Comparison of ENCODE assay signal across 28 mouse cellular contexts in the genomic region with DNA sequence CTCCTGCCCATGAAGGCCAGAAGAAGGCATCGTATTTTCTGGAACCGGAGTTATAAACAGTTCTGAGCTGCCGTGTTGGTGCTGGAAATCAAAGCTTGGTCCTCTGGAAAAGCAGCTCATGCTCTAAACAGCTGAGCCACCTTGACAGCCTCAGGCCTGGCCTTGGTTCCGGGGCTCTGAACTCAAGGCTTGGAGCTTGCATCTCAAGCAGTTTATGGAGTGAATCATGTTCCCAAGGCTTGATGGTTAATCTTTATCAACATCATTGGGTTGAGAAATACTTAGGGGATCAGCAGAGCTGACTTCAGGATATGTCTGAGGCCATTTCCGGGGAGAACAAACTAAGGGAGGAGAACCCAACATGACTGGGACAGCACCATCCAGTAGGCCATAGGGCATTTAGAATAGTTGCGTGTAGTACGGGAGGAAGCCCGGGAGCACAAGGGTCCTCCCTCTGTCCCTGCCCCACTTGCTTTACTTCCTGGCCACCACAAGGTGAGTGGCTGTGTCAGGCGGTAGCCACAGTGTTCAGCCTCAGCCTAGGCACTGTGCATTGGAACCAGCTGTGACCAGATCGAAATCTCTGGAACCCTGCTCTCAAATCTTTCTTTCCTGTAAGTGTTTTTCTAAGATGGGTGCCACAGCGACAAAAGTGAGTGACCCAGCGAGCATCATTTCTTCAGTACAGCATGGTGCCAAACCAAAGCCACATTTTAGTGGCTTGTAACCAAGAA. TPM values are rescaled to one million over a fixed set of nuclear protein-coding genes. Genes with fewer than 3 reads are reported as not detected.
DNase-seq lines count a peak whose midpoint lies in the region; ATAC-seq and TF ChIP-seq lines count a peak whose summit lies in the region.
"Had no signal": no experiment of that assay in that cellular context is flagged by ENCODE, and none has a peak within 500 bp of the region (broad histone marks: within the 10 kb centered on the region; RNA-seq: fewer than 3 reads in every experiment).

No protein-coding gene starts in this region.

- H3K9ac ChIP-seq in intestine, embryonic 14.5 days (ENCODE audit: low read length) = no peak overlapping the region
- no peak overlapping the region for H3K9ac ChIP-seq in intestine, postnatal 0 days (ENCODE audit: low read depth, low read length)
- no peak overlapping the region for H3K9ac ChIP-seq in kidney, embryonic 16.5 days (replicated peaks; ENCODE audit: low read length)
- no peak overlapping the region for H3K9ac ChIP-seq in midbrain, embryonic 16.5 days (ENCODE audit: low read depth, low read length)
- H3K9ac ChIP-seq: forebrain, embryonic 12.5 days; forebrain, postnatal 0 days; heart, embryonic 13.5 days; hindbrain, embryonic 15.5 days; liver, embryonic 15.5 days; lung, embryonic 14.5 days; neural tube, embryonic 12.5 days had no signal

- 91% methylated on average over 12 of the region's 12 CpGs for WGBS in intestine, embryonic 14.5 days
- WGBS in intestine, postnatal 0 days = 84% methylated on average over 12 of the region's 12 CpGs
- WGBS in kidney, embryonic 16.5 days = 78% methylated on average over 12 of the region's 12 CpGs
- 94% methylated on average over 12 of the region's 12 CpGs for WGBS in midbrain, embryonic 16.5 days

- peak; percentile 45 for DNase-seq in intestine, embryonic 14.5 days (ENCODE audit: low spot score)
- DNase-seq in kidney, adult 18-20 months = no peak
- DNase-seq: cerebellum, adult 18-20 months; forebrain, postnatal 0 days; heart, postnatal 10 days; liver; lung, embryonic 14.5 days; lung, postnatal 14 days; right cerebral cortex, adult 18-20 months; spleen, adult 18-20 months; thymus, adult 2 months; thymus, postnatal 36 days had no signal

- H3K36me3 ChIP-seq in intestine, embryonic 14.5 days (ENCODE audit: control insufficient read depth, insufficient read depth, low read length) = no peaks in the 10 kb centered on the region
- H3K36me3 ChIP-seq in intestine, postnatal 0 days (ENCODE audit: control insufficient read depth, insufficient read depth) = no peaks in the 10 kb centered on the region
- H3K36me3 ChIP-seq in kidney, embryonic 16.5 days (ENCODE audit: insufficient read depth, low read length) = no peaks in the 10 kb centered on the region
- H3K36me3 ChIP-seq in E14TG2a.4 (ENCODE audit: insufficient read depth, low read length) = no peaks in the 10 kb centered on the region
- H3K36me3 ChIP-seq in midbrain, embryonic 16.5 days (ENCODE audit: control insufficient read depth, insufficient read depth, low read length) = no peaks in the 10 kb centered on the region
- H3K36me3 ChIP-seq: forebrain, embryonic 12.5 days; heart, embryonic 13.5 days; hindbrain, embryonic 10.5 days; hindbrain, embryonic 15.5 days; liver, embryonic 15.5 days; neural tube, embryonic 12.5 days had no signal

- ATAC-seq in intestine, embryonic 14.5 days (replicated peaks; ENCODE audit: low FRiP score, low TSS enrichment, low read depth) = no peak
- no peak for ATAC-seq in intestine, postnatal 0 days
- peak; percentile 80 for ATAC-seq in kidney, embryonic 16.5 days (ENCODE audit: low FRiP score, low TSS enrichment)
- no peak for ATAC-seq in midbrain, embryonic 16.5 days
- ATAC-seq: activated CD4-positive, CD25-positive, alpha-beta regulatory T cell, adult 4 months; CD4-positive, CD25-positive, alpha-beta regulatory T cell, adult 4 months; forebrain, postnatal 0 days; inflammation-experienced regulatory T-cells, adult 6 months had no signal

- no peak overlapping the region for H3K4me2 ChIP-seq in intestine, embryonic 14.5 days (ENCODE audit: low read length)
- H3K4me2 ChIP-seq in intestine, postnatal 0 days (replicated peaks; ENCODE audit: low read depth) = no peak overlapping the region
- no peak overlapping the region for H3K4me2 ChIP-seq in kidney, embryonic 16.5 days (replicated peaks; ENCODE audit: low read depth, low read length)
- no peak overlapping the region for H3K4me2 ChIP-seq in midbrain, embryonic 16.5 days (ENCODE audit: low read length)
- H3K4me2 ChIP-seq: forebrain, embryonic 12.5 days; heart, embryonic 13.5 days; hindbrain, embryonic 15.5 days; liver, embryonic 15.5 days; lung, embryonic 14.5 days; neural tube, embryonic 12.5 days had no signal

- TF ChIP-seq POLR2A in cortical plate, adult 2 months (IDR thresholded peaks at IDR 0.05; ENCODE audit: extremely low read depth, insufficient read depth, low read length) = no peak

- no peak overlapping the region for H3K4me3 ChIP-seq in intestine, embryonic 14.5 days (ENCODE audit: low read depth, low read length)
- no peak overlapping the region for H3K4me3 ChIP-seq in intestine, postnatal 0 days (ENCODE audit: low read depth, low read length)
- H3K4me3 ChIP-seq in kidney, embryonic 16.5 days (ENCODE audit: low read length) = no peak overlapping the region
- 0 out of 2 replicates have a peak overlapping the region, but pooled peaks have one; percentile 7 for H3K4me3 ChIP-seq in E14TG2a.4 (replicated peaks; ENCODE audit: low read length)
- H3K4me3 ChIP-seq in cortical plate, adult 2 months (ENCODE audit: insufficient read depth, low read length) = no peak overlapping the region
- H3K4me3 ChIP-seq in midbrain, embryonic 16.5 days (ENCODE audit: low read depth, low read length) = no peak overlapping the region
- H3K4me3 ChIP-seq: erythroblast, embryonic 14.5 days; forebrain, embryonic 12.5 days; heart, embryonic 13.5 days; hindbrain, embryonic 10.5 days; hindbrain, embryonic 15.5 days; liver, embryonic 15.5 days; myocyte; neural tube, embryonic 12.5 days had no signal

- H3K9me3 ChIP-seq in intestine, embryonic 14.5 days (ENCODE audit: control insufficient read depth, low read length) = no peaks in the 10 kb centered on the region
- H3K9me3 ChIP-seq in intestine, postnatal 0 days (ENCODE audit: control insufficient read depth) = no peaks in the 10 kb centered on the region
- no peaks in the 10 kb centered on the region for H3K9me3 ChIP-seq in kidney, embryonic 16.5 days (ENCODE audit: low read length)
- H3K9me3 ChIP-seq in E14TG2a.4 (ENCODE audit: low read length) = no peaks in the 10 kb centered on the region
- H3K9me3 ChIP-seq in midbrain, embryonic 16.5 days (replicated peaks; ENCODE audit: control insufficient read depth, low read length, poor library complexity, severe bottlenecking) = no peaks in the 10 kb centered on the region
- H3K9me3 ChIP-seq: forebrain, embryonic 12.5 days; heart, embryonic 13.5 days; hindbrain, embryonic 10.5 days; hindbrain, embryonic 15.5 days; liver, embryonic 15.5 days; neural tube, embryonic 12.5 days had no signal

- no peak for TF ChIP-seq CTCF in intestine, postnatal 0 days (IDR thresholded peaks at IDR 0.05; ENCODE audit: low read depth)
- no peak for TF ChIP-seq CTCF in E14TG2a.4 (conservative IDR thresholded peaks at IDR 0.05; ENCODE audit: low read length)
- TF ChIP-seq CTCF in cortical plate, adult 2 months (IDR thresholded peaks at IDR 0.05; ENCODE audit: extremely low read depth, insufficient read depth, low read length) = no peak

- H3K4me1 ChIP-seq in intestine, embryonic 14.5 days (replicated peaks; ENCODE audit: control insufficient read depth, insufficient read depth, low read length) = no peaks in the 10 kb centered on the region
- H3K4me1 ChIP-seq in intestine, postnatal 0 days (replicated peaks; ENCODE audit: control insufficient read depth, insufficient read depth, low read length) = no peaks in the 10 kb centered on the region
- 0 out of 2 replicates have a peak, but pooled peaks cover 8% of the 10 kb centered on the region for H3K4me1 ChIP-seq in kidney, embryonic 16.5 days (ENCODE audit: insufficient read depth, low read length)
- H3K4me1 ChIP-seq in E14TG2a.4 (replicated peaks; ENCODE audit: low read depth, low read length) = peaks cover 4% of the 10 kb centered on the region; the same call in 1 of the 2 replicates
- peaks cover 2% of the 10 kb centered on the region for H3K4me1 ChIP-seq in cortical plate, adult 2 months (ENCODE audit: control insufficient read depth, insufficient read depth, low read length)
- H3K4me1 ChIP-seq in midbrain, embryonic 16.5 days (ENCODE audit: control insufficient read depth, insufficient read depth, low read length) = no peaks in the 10 kb centered on the region
- H3K4me1 ChIP-seq: forebrain, embryonic 12.5 days; heart, embryonic 13.5 days; hindbrain, embryonic 15.5 days; liver, embryonic 15.5 days; neural tube, embryonic 12.5 days had no signal

- H3K27ac ChIP-seq in intestine, embryonic 14.5 days (ENCODE audit: low read depth) = no peak overlapping the region
- no peak overlapping the region for H3K27ac ChIP-seq in intestine, postnatal 0 days (ENCODE audit: low read depth, low read length)
- peak overlapping the region; percentile 54 for H3K27ac ChIP-seq in kidney, embryonic 16.5 days (ENCODE audit: low read length)
- peak overlapping the region; percentile 14; the same call in 1 of the 2 replicates for H3K27ac ChIP-seq in cortical plate, adult 2 months (ENCODE audit: insufficient read depth, low read length)
- no peak overlapping the region for H3K27ac ChIP-seq in midbrain, embryonic 16.5 days (ENCODE audit: low read length)
- H3K27ac ChIP-seq: forebrain, embryonic 12.5 days; heart, embryonic 13.5 days; hindbrain, embryonic 10.5 days; hindbrain, embryonic 15.5 days; liver, embryonic 15.5 days; neural tube, embryonic 12.5 days had no signal

- no peaks in the 10 kb centered on the region for H3K27me3 ChIP-seq in intestine, embryonic 14.5 days (replicated peaks; ENCODE audit: control insufficient read depth, insufficient read depth, low read length)
- H3K27me3 ChIP-seq in intestine, postnatal 0 days (replicated peaks; ENCODE audit: control insufficient read depth, insufficient read depth, low read length) = no peaks in the 10 kb centered on the region
- no peaks in the 10 kb centered on the region for H3K27me3 ChIP-seq in kidney, embryonic 16.5 days (ENCODE audit: insufficient read depth, low read length)
- peaks cover 7% of the 10 kb centered on the region for H3K27me3 ChIP-seq in E14TG2a.4 (ENCODE audit: insufficient read depth, low read length)
- no peaks in the 10 kb centered on the region for H3K27me3 ChIP-seq in midbrain, embryonic 16.5 days (ENCODE audit: control insufficient read depth, insufficient read depth, low read depth, low read length)
- H3K27me3 ChIP-seq: forebrain, embryonic 12.5 days; hindbrain, embryonic 15.5 days; liver, embryonic 15.5 days; neural tube, embryonic 12.5 days had no signal

RNA-seq across cellular contexts. Expression of gene Igsf11, which starts 23.7 kb away (rescaled TPM):
- 1.1 and 1.6 TPM in 2 replicates for polyA plus RNA-seq in intestine, embryonic 14.5 days (2014; fragmentation: Nextera tagmentation; extraction: Ambion mirVana)
- 1.2 and 1.6 TPM in 2 replicates for polyA plus RNA-seq in intestine, postnatal 0 days (2015; fragmentation: Nextera tagmentation; extraction: Ambion mirVana)
- 2.6 and 2.9 TPM in 2 replicates for polyA plus RNA-seq in kidney, embryonic 16.5 days (2015; fragmentation: Nextera tagmentation; extraction: Ambion mirVana)
- 23.7 and 25.3 TPM in 2 replicates for polyA plus RNA-seq in cortical plate, adult 2 months (2012; rRNA removed)
- 2.0 and 3.2 TPM in 2 replicates for polyA plus RNA-seq in midbrain, embryonic 16.5 days (2015; fragmentation: Nextera tagmentation; extraction: Ambion mirVana)
- polyA plus RNA-seq: CD4-positive, CD25-positive, alpha-beta regulatory T cell, adult 4 months; erythroblast, embryonic 14.5 days; inflammation-experienced regulatory T-cells, adult 6 months had no signal

Comparison
In these comparisons a context has a peak if more than half of its experiments do, and no peak if none do; other contexts are left out.
1. H3K27ac ChIP-seq: peak in kidney, embryonic 16.5 days (single experiment) and cortical plate, adult 2 months (single experiment); none in intestine, embryonic 14.5 days (single experiment), intestine, postnatal 0 days (single experiment) and midbrain, embryonic 16.5 days (single experiment).